ENCODE assay signal across 9 mouse cellular contexts in the genomic region with DNA sequence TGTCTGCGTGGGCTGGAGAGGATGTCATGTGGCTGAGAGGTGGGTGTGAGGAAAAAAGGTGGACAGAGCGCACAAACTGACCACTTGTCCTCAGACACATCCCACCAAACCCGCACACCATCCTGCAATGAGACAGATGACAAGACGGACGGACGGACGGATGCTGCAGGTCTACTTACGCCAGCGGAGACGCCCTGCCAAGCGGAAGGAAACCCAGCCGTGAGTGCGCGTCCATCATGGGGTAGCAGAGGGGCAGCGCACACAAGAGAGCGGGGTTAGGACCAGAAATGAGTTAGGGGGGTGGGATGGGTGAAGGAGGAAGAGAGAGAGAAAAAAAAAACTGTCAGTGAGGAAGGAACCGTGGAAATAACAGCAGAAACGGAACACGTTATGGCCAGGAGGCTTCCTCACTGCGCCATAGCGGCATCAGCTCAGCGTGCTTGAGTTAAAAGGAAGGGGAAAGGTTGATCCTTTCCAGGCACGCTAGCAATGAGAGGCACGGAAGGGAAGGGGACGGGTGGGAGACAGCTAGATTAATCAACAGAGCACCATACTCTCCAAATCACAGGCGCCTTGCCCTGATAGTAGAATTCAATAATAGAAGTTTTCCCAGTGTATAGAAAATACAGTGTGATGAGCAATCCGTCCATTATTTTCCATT. TPM values are rescaled to one million over a fixed set of nuclear protein-coding genes. Genes with fewer than 3 reads are reported as not detected.
DNase-seq lines count a peak whose midpoint lies in the region; ATAC-seq and TF ChIP-seq lines count a peak whose summit lies in the region.
"Had no signal": no experiment of that assay in that cellular context is flagged by ENCODE, and none has a peak within 500 bp of the region (broad histone marks: within the 10 kb centered on the region; RNA-seq: fewer than 3 reads in every experiment).

No protein-coding gene starts in this region.

- H3K4me3 ChIP-seq in heart, embryonic 10.5 days: peak overlapping the region; percentile 37
- H3K4me3 ChIP-seq in ES-E14 (ENCODE audit: insufficient read depth in 1 of 2, low read depth in 1 of 2, low read length in 2 of 2, poor library complexity in 1 of 2, severe bottlenecking in 1 of 2): peak overlapping the region; percentile 2 to 8; a peak in 2 of 4 replicates
- H3K4me3 ChIP-seq in forebrain, postnatal 0 days (ENCODE audit: low read depth, low read length): peak overlapping the region; percentile 39
- no peak overlapping the region for H3K4me3 ChIP-seq in liver, postnatal 0 days (ENCODE audit: low read depth, low read length)

- H3K4me1 ChIP-seq in heart, embryonic 10.5 days: peaks cover 85% of the 10 kb centered on the region
- peaks cover 0 to 3% of the 10 kb centered on the region in 2 experiments; a peak in 1 of 4 replicates for H3K4me1 ChIP-seq in ES-E14 (ENCODE audit: control insufficient read depth in 2 of 2, insufficient read depth in 2 of 2, low read length in 2 of 2, poor library complexity in 1 of 2)
- 0 out of 2 replicates have a peak, but pooled peaks cover 3% of the 10 kb centered on the region for H3K4me1 ChIP-seq in forebrain, postnatal 0 days (ENCODE audit: insufficient read depth)
- no peaks in the 10 kb centered on the region for H3K4me1 ChIP-seq in liver, postnatal 0 days (ENCODE audit: insufficient read depth)

- no peaks in the 10 kb centered on the region for H3K9me3 ChIP-seq in heart, embryonic 10.5 days
- no peaks in the 10 kb centered on the region for H3K9me3 ChIP-seq in ES-E14 (ENCODE audit: control insufficient read depth, insufficient read depth, low read depth, low read length)
- no peaks in the 10 kb centered on the region for H3K9me3 ChIP-seq in forebrain, postnatal 0 days (ENCODE audit: low read length)
- no peaks in the 10 kb centered on the region for H3K9me3 ChIP-seq in liver, postnatal 0 days (ENCODE audit: low read length)

- intact Hi-C loops in left cerebral cortex, postnatal 36 days (cut with DNase I): loop anchor here (5.0 to 10.0 kb wide), 3 partner anchors 107 to 295 kb away; a partner anchor contains a TSS

- peaks cover 1% of the 10 kb centered on the region; the same call in 1 of the 2 replicates for H3K36me3 ChIP-seq in heart, embryonic 10.5 days
- no peaks in the 10 kb centered on the region for H3K36me3 ChIP-seq in ES-E14 (ENCODE audit: control insufficient read depth, insufficient read depth, low read length, poor library complexity, severe bottlenecking)
- no peaks in the 10 kb centered on the region for H3K36me3 ChIP-seq in forebrain, postnatal 0 days (ENCODE audit: insufficient read depth)
- no peaks in the 10 kb centered on the region for H3K36me3 ChIP-seq in liver, postnatal 0 days (replicated peaks; ENCODE audit: insufficient read depth, low read length)

- peak overlapping the region; percentile 72; the same call in 1 of the 2 replicates for H3K27ac ChIP-seq in heart, embryonic 10.5 days
- no peak overlapping the region for H3K27ac ChIP-seq in ES-E14 (ENCODE audit: insufficient read depth, low read depth, low read length, poor library complexity, severe bottlenecking)
- H3K27ac ChIP-seq in forebrain, postnatal 0 days (ENCODE audit: low read depth, low read length): no peak overlapping the region
- no peak overlapping the region for H3K27ac ChIP-seq in liver, postnatal 0 days (ENCODE audit: low read depth)

- peak overlapping the region; percentile 62 for H3K4me2 ChIP-seq in forebrain, postnatal 0 days (ENCODE audit: low read depth)
- H3K4me2 ChIP-seq in liver, postnatal 0 days (ENCODE audit: low read depth, low read length): peak overlapping the region; percentile 45

- no peak for TF ChIP-seq CTCF in forebrain, postnatal 0 days (IDR thresholded peaks at IDR 0.05; ENCODE audit: low read depth)
- no peak for TF ChIP-seq CTCF in liver, postnatal 0 days (IDR thresholded peaks at IDR 0.05; ENCODE audit: low read depth)

- no peaks in the 10 kb centered on the region for H3K27me3 ChIP-seq in heart, embryonic 10.5 days (ENCODE audit: insufficient read depth, poor library complexity, severe bottlenecking)
- no peaks in the 10 kb centered on the region for H3K27me3 ChIP-seq in forebrain, postnatal 0 days (ENCODE audit: insufficient read depth, low read length)
- no peaks in the 10 kb centered on the region for H3K27me3 ChIP-seq in liver, postnatal 0 days (ENCODE audit: insufficient read depth, low read length)

- 28% methylated on average over 27 of the region's 27 CpGs for WGBS in heart, embryonic 10.5 days
- 40% methylated on average over 27 of the region's 27 CpGs for WGBS in forebrain, postnatal 0 days
- 32% methylated on average over 27 of the region's 27 CpGs for WGBS in liver, postnatal 0 days (ENCODE audit: insufficient replicate concordance)

- H3K9ac ChIP-seq in ES-E14 (ENCODE audit: insufficient read depth, low read depth, low read length, poor library complexity, severe bottlenecking): no peak overlapping the region
- H3K9ac ChIP-seq in forebrain, postnatal 0 days: peak overlapping the region; percentile 43
- no peak overlapping the region for H3K9ac ChIP-seq in liver, postnatal 0 days (replicated peaks)

- in situ Hi-C loops in ES-E14 (cut with MboI; ENCODE audit: low sequenced_read_pairs in 2 of 2, unreplicated experiment in 2 of 2): loop anchor here in 1 of 2 experiments (10.0 kb wide), 1 partner anchor 135 kb away; no protein-coding TSS in a partner anchor

- no peak for TF ChIP-seq EP300 in liver, postnatal 0 days (IDR thresholded peaks at IDR 0.05; ENCODE audit: low read depth)

- peak; percentile 30; the same call in 1 of the 2 replicates for ATAC-seq in forebrain, postnatal 0 days
- ATAC-seq in liver, postnatal 0 days: no peak

- DNase-seq in heart, embryonic 10.5 days (ENCODE audit: low spot score): no peak
- no peak for DNase-seq in heart, adult 9 months (ENCODE audit: low spot score in 2 of 2)
- DNase-seq in ES-E14 (ENCODE audit: low read depth, low spot score): no peak
- no peak for DNase-seq in forebrain, postnatal 0 days
- DNase-seq in liver, postnatal 0 days: no peak
- DNase-seq in left cerebral cortex, postnatal 36 days (ENCODE audit: low spot score in 2 of 2): no peak
- DNase-seq in thymus, postnatal 10 days (ENCODE audit: low spot score in 2 of 2): no peak
- no peak for DNase-seq in cerebellum, postnatal 36 days

TF ChIP-seq in ES-E14, 5 proteins besides CTCF, POLR2A, EP300 and RAD21:
- TF ChIP-seq HCFC1 (IDR thresholded peaks at IDR 0.05; ENCODE audit: borderline replicate concordance, insufficient read depth, low read length) (no peak), ZNF384 (IDR thresholded peaks at IDR 0.05; ENCODE audit: low read depth, low read length) (no peak), CHD2 (IDR thresholded peaks at IDR 0.05; ENCODE audit: low read depth, low read length) (no peak), ZC3H11A (IDR thresholded peaks at IDR 0.05; ENCODE audit: borderline replicate concordance, low read depth, low read length) (no peak), MAFK (IDR thresholded peaks at IDR 0.05; ENCODE audit: insufficient read depth, low read depth, low read length) (no peak)

RNA-seq across cellular contexts. Expression of a gene that starts 18.8 kb away (rescaled TPM):
- polyA plus RNA-seq in heart, embryonic 10.5 days (2016; fragmentation: Nextera tagmentation; extraction: Ambion mirVana): 136 and 219 TPM in 2 replicates
- 0.98 and 1.1 TPM in 2 replicates for total RNA-seq in ES-E14 (2012; rRNA removed)
- 1.3 and 2.0 TPM in 2 replicates for total RNA-seq in forebrain, postnatal 0 days (2014; rRNA removed)
- polyA plus RNA-seq in forebrain, postnatal 0 days (2015; fragmentation: Nextera tagmentation; extraction: Ambion mirVana): 0.70 and 0.90 TPM in 2 replicates
- 0.26 and 3.2 TPM in 2 replicates for polyA plus RNA-seq in liver, postnatal 0 days (2015; fragmentation: Nextera tagmentation; extraction: Ambion mirVana)
- total RNA-seq in left cerebral cortex, postnatal 36 days (2021): 1 to 10 TPM; 2.8 to 3.3 TPM

RNA-seq across cellular contexts. Expression of a gene that starts 30.3 kb away (rescaled TPM):
- 4.1 and 5.9 TPM in 2 replicates for polyA plus RNA-seq in heart, embryonic 10.5 days (2016; fragmentation: Nextera tagmentation; extraction: Ambion mirVana)
- total RNA-seq in ES-E14 (2012; rRNA removed): 0.31 and 0.53 TPM in 2 replicates
- 0.14 TPM in 1 of 2 replicates, not detected in the other for total RNA-seq in forebrain, postnatal 0 days (2014; rRNA removed)
- 0.11 TPM in 1 of 2 replicates, not detected in the other for polyA plus RNA-seq in forebrain, postnatal 0 days (2015; fragmentation: Nextera tagmentation; extraction: Ambion mirVana)
- not detected in 2 replicates for polyA plus RNA-seq in liver, postnatal 0 days (2015; fragmentation: Nextera tagmentation; extraction: Ambion mirVana)
- not detected for total RNA-seq in left cerebral cortex, postnatal 36 days (2021)
- total RNA-seq: layer of hippocampus, postnatal 14 days had no signal

RNA-seq across cellular contexts. Expression of a gene that starts 47.1 kb away (rescaled TPM):
- not detected in 2 replicates for polyA plus RNA-seq in heart, embryonic 10.5 days (2016; fragmentation: Nextera tagmentation; extraction: Ambion mirVana)
- total RNA-seq in ES-E14 (2012; rRNA removed): not detected in 2 replicates
- not detected in 2 replicates for total RNA-seq in forebrain, postnatal 0 days (2014; rRNA removed)
- not detected in 2 replicates for polyA plus RNA-seq in forebrain, postnatal 0 days (2015; fragmentation: Nextera tagmentation; extraction: Ambion mirVana)
- polyA plus RNA-seq in liver, postnatal 0 days (2015; fragmentation: Nextera tagmentation; extraction: Ambion mirVana): not detected in 2 replicates
- total RNA-seq in left cerebral cortex, postnatal 36 days (2021): not detected
- total RNA-seq: layer of hippocampus, postnatal 14 days had no signal
